Mouse (Mus musculus) cerebellum, adult 2 months (tissue): Measurements from ENCODE around the gene Nudt2. TPM values are rescaled to one million over a fixed set of nuclear protein-coding genes. Genes with fewer than 3 reads are reported as not detected.

ENCODE experiments used
- DNase-seq, 2 experiments: peaks; one replicate each; pipeline ENCODE4 v3.0.0; 2021
- H3K27ac ChIP-seq: fragments of 200-500 bp; 2 replicates; pipeline ENCODE4 v1.5.1; 2012; ENCODE audit warnings: low read length, control low read depth, inconsistent platforms; ENCODE audit not compliant: insufficient read depth
- H3K27me3 ChIP-seq: fragments of 200-500 bp; 2 replicates; pipeline ENCODE4 v1.6.1; 2012; ENCODE audit warnings: inconsistent platforms, mild to moderate bottlenecking, low read length, moderate library complexity; ENCODE audit not compliant: control insufficient read depth, insufficient read depth
- H3K4me1 ChIP-seq: fragments of 200-500 bp; 2 replicates; pipeline ENCODE4 v1.6.1; 2011; ENCODE audit warnings: low read length; ENCODE audit not compliant: control insufficient read depth, insufficient read depth
- H3K4me3 ChIP-seq: fragments of 200-500 bp; replicated peaks from 2 replicates; pipeline ENCODE3; 2011; ENCODE audit warnings: mild to moderate bottlenecking, low read depth, low read length, control low read depth; ENCODE audit not compliant: insufficient read depth
- CTCF ChIP-seq: fragments of 200-500 bp; IDR thresholded peaks from 2 replicates; pipeline ENCODE4 v1.5.1; 2011; ENCODE audit warnings: low read depth, mild to moderate bottlenecking, control low read depth, low read length, moderate library complexity, borderline replicate concordance; ENCODE audit not compliant: insufficient read depth
- POLR2A ChIP-seq: fragments of 200-500 bp; IDR thresholded peaks from 2 replicates; pipeline ENCODE4 v1.6.1; 2011; ENCODE audit warnings: low read length, control low read depth, borderline replicate concordance; ENCODE audit not compliant: insufficient read depth
- WGBS: fragments of 180-500 bp; shearing (Covaris S2); methylation state at CpG from one replicate; pipeline ENCODE4 v1.1.7; 2018; 5-methylcytosine and 5-hydroxymethylcytosine counted together
- polyA plus RNA-seq: library from polyadenylated mRNA; depleted of rRNA; stranded (reverse); fragments of >200 nt; gene quantifications from 2 replicates; pipeline ENCODE4 v1.2.3, GENCODE M21; 2012

The Nudt2 gene
- polyA plus RNA-seq, 1 experiment = 47.9 TPM

DNA sequence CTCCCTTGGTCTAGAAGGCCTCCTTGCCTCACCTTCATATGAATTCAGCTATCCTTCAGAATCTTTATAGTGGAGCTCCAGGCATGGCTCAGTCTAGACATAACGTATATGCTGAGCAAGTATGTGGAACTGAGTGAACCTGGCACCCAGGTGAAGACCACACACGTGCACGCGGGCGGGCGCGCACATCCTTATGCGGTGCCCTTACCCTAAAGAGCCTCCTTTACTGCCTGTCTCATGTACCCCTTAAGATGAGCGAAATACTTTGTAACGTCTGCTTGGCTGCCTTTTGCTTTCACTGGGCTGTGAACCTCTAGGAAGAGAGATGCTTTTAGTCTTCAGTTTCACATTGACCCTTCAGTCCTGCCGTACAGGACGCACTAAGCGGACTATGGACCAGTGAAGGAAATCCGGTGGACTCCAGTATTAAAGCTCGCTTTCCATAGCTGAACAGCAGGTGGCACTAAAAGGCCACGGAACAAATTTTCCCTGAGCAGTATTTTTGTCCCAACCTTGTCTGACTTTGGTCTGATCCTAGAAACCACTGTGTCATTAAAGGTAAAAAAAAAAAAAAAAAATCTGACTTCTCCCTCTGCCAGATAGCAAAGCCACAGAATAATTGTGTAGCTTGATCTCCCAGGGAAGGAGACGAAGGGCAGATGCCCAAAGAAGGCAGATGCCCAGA is 3.6 kb downstream of the Nudt2 start:
- 49% methylated on average over 17 of the region's 17 CpGs for WGBS
- H3K27me3 ChIP-seq = no peaks in the 10 kb centered on the region
- peaks cover 3% of the 10 kb centered on the region; the same call in 1 of the 2 replicates for H3K4me1 ChIP-seq
- peak; percentile 60 to 71 for DNase-seq
- no peak overlapping the region for H3K4me3 ChIP-seq
- H3K27ac ChIP-seq = no peak overlapping the region
- TF ChIP-seq POLR2A = no peak
- TF ChIP-seq CTCF = peak; percentile 61

DNA sequence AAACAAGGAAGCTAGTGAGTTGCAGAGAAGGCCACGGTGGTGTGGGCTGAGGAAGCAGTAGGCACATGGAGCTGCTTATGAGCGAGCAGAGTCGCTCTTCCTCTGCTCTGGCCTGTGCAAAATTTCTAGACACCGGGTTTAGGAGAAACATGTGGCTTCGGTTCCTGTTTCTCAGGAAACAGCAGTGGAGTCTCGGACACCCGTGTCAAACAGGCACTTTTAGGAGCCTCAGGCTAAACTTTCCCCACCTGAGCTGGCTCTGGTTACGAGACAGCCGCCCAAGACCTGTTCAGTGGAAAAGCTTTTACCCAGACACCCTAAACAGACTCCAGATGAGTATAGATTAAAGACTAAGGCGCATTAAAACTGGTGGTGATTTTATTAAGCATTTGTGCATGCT is 4.2 kb downstream of the Nudt2 start:
- no peak overlapping the region for H3K27ac ChIP-seq
- H3K27me3 ChIP-seq = no peaks in the 10 kb centered on the region
- H3K4me1 ChIP-seq = no peaks in the 10 kb centered on the region
- no peak overlapping the region for H3K4me3 ChIP-seq
- WGBS = 72% methylated on average over 10 of the region's 10 CpGs
- no peak for DNase-seq
- no peak for TF ChIP-seq CTCF
- TF ChIP-seq POLR2A = no peak

DNA sequence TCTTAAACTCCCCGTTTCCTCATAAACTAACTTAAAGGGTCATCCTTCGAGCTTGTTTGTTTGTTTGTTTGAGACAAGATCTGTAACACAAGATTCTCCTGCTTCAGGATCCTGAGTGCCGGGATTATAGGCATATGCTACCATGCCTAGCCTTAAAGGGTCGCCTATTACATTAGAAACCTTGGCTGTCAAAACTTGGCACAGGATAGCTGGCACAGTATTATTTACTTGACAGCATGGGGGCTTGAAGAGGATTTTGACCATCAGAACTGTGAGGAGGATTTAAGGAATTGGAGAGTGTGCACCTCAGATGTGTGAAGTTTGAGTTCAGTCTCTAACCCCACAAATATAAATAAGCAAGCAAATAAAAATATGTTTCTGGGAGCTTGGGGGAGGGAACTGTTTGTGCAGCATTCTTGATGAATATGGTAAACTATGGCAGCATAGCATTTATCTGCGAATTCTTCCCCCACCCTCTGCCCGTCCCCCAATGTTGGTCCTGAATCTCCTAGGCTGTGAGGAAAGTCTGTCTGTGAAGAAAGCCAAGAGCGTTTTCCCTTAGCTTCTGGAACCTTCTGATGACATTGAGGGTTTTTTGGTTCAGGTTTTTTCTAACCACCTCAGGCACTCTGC is 5.2 kb downstream of the Nudt2 start:
- WGBS = 46% methylated on average over 7 of the region's 7 CpGs
- H3K27me3 ChIP-seq = no peaks in the 10 kb centered on the region
- DNase-seq = no peak
- no peaks in the 10 kb centered on the region for H3K4me1 ChIP-seq
- no peak overlapping the region for H3K27ac ChIP-seq
- TF ChIP-seq CTCF (no peak), POLR2A (no peak)
- no peak overlapping the region for H3K4me3 ChIP-seq

DNA sequence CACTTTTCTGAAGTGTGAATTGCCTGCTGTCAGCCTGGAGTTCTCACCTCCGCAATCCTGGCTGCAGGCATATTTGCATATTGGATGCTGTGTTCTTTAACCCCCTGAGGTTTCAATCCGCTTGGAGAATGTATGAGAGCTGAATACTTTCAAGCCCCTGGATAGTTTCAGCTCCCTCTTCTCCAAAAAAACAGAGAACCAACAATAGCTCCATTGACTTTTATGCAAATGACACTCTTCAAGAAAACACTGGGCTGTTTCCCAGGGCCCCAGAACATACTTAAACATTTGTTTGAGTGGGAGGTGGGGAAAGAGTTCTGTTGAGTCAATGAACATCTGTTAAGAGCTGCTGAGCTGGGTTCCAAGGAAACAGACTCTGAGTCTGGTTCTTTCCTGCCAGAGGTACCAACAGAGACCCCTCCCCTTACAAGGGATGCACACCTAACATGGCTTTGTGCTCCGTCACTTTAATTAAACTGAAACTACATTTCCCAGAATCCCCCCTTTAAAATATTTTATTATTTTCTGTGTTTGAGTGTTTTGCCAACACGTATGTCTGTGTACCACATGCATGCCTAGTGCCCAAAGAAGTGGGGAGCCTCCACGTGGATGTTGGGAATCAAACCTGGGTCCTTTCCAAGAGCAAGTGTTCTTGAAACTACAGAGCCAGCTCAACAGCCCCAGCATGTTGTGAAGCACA is 5.9 kb downstream of the Nudt2 start:
- DNase-seq = peak in 1 of 2 experiments; percentile 41
- 34% methylated on average over 5 of the region's 5 CpGs for WGBS
- no peak overlapping the region for H3K4me3 ChIP-seq
- no peaks in the 10 kb centered on the region for H3K27me3 ChIP-seq
- H3K27ac ChIP-seq = no peak overlapping the region
- TF ChIP-seq POLR2A = no peak
- TF ChIP-seq CTCF = no peak
- H3K4me1 ChIP-seq = no peaks in the 10 kb centered on the region

DNA sequence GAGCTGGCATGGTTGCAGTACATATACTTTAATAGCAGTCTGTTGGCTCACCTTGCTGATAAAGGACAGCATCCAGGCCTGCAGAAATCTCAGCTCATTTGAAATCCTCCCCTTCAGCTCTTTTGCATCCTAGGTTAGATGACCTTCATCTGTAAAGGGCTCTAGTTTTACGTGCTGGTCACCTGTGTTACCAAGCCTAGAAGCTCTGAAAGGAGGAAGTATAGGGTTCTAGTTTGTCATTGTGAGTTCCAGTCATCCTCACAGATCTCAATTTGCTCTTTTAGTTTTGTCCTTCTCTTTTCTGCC is 6.4 kb downstream of the Nudt2 start:
- H3K27ac ChIP-seq = no peak overlapping the region
- H3K4me1 ChIP-seq = no peaks in the 10 kb centered on the region
- no peak for DNase-seq
- TF ChIP-seq CTCF (no peak), POLR2A (no peak)
- no peak overlapping the region for H3K4me3 ChIP-seq
- no peaks in the 10 kb centered on the region for H3K27me3 ChIP-seq
- WGBS = 92% methylated on average over 1 of the region's 1 CpGs

DNA sequence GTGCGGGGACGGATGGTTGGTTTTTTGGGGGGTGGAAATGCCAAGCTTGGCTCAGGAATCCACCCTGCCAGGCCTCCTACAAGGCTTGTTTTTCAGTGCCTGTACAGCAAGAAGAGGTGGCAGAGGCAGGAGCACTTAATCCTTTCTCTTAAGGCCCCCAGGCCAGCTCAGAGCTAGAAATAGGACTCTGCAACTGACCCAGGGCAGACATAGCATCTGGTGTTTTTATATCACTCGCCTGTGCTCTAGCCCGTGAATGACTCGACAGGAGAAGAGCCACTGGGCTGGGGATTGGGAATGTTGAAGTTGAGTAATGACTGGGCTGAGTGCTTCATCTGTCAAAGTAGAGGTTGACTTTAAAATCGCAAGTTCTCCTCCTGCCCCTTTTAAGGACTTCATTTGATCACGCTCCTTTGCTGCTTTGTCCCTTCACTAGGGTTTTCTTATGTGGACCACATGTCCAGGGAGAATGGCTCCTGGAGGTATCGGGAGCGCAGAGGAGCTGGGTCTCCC is 12.8 kb downstream of the Nudt2 start:
- no peak for TF ChIP-seq CTCF
- TF ChIP-seq POLR2A = no peak
- no peaks in the 10 kb centered on the region for H3K27me3 ChIP-seq
- no peak for DNase-seq
- no peak overlapping the region for H3K4me3 ChIP-seq
- 83% methylated on average over 9 of the region's 9 CpGs for WGBS
- no peak overlapping the region for H3K27ac ChIP-seq
- no peaks in the 10 kb centered on the region for H3K4me1 ChIP-seq

DNA sequence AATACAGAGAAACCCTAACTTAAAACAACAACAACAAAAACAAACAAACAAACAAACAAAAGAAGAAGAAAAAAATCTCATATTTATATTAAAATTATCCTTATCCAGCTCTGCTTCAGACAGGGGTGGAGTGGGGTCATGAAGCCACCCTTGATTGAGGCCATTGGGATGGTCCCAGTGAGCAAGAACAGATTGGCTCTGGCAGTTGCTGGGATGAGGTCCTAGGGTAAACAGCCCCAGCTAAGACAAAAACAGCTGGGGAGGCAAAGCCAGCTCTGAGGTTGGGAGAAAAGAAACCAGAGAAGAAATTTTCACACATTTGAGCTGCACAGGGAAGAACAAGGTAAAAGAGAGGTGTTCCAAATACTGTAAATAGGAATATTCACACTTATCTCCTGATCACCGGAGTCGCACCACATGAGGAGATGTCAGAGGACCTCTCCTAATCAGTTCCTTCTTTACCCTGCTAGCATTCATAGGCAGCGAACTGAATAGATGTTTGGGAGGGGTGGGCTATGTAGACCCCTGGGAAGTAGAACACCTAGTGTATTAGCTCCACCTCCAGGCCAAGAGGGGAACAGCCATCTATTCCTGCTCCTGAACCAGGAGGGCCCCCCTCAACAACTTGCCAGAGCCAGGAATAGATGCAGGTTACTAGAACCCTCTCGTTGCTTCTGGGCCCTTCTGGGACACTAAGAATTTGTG is 14.0 kb downstream of the Nudt2 start:
- DNase-seq = no peak
- no peak overlapping the region for H3K4me3 ChIP-seq
- no peak overlapping the region for H3K27ac ChIP-seq
- H3K27me3 ChIP-seq = no peaks in the 10 kb centered on the region
- no peaks in the 10 kb centered on the region for H3K4me1 ChIP-seq
- TF ChIP-seq POLR2A (no peak), CTCF (no peak)
- WGBS = 79% methylated on average over 4 of the region's 4 CpGs
